Mouse (Mus musculus) ES-Bruce4 (cell line): Measurements from ENCODE around the gene Gap43.

Experiments
- CTCF ChIP-seq: IDR thresholded peaks from one replicate; pipeline ENCODE4 v1.8.1; 2011; ENCODE audit warnings: low read depth, low read length
- EP300 ChIP-seq: IDR thresholded peaks from 2 replicates; pipeline ENCODE4 v1.6.1; 2011; ENCODE audit warnings: low read depth, low read length; ENCODE audit not compliant: insufficient read depth
- POLR2A ChIP-seq: IDR thresholded peaks from one replicate; pipeline ENCODE4 v1.8.1; 2011; ENCODE audit warnings: low read length; ENCODE audit not compliant: insufficient read depth

DNA sequence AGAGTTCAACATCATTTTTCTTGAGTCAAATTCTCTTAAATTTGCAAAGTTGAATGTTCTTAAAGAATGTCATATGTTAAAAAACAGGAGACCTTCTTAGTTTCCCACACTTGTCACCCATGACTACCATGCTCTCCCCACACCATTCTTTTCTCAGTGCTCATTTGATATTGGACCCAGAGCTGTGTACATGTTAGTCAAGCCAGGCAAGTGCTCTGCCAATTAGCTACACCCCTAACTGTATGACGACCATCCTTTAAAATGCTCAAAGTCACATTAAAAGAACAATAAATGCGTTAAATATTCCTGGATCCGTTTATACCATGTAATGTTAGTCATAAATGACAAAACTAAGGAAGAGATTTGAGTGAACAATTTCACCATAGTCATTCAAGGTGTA, 85.2 kb downstream of the Gap43 start:
- TF ChIP-seq CTCF, result no peak
- TF ChIP-seq POLR2A, result no peak
- no peak for TF ChIP-seq EP300
